Mouse (Mus musculus): ENCODE measurements around the gene Pax4. TPM values are rescaled to one million over a fixed set of nuclear protein-coding genes. Genes with fewer than 3 reads are reported as not detected.

Gene Pax4
- total RNA-seq (2023): not detected

GRCm38 (mm10) chr6:28449253-28449652 is at the start of gene Pax4:
Gene Pax4 (minus strand): TSS chr6:28449353.

GRCm38 (mm10) chr6:28474839-28475238 is 25.7 kb upstream of the Pax4 start, which contains the start of gene Snd1:
Gene Snd1 (plus strand): TSS chr6:28475139.

GRCm38 (mm10) chr6:28428290-28428689 is 20.9 kb downstream of the Pax4 start, which contains the start of gene Gcc1:
Gene Gcc1 (minus strand): TSS chr6:28428390.

GRCm38 (mm10) chr6:28427096-28427839 is 21.9 kb downstream of the Pax4 start, which contains the start of gene Fscn3:
Gene Fscn3 (plus strand): TSS chr6:28427789.

GRCm38 (mm10) chr6:28423313-28423712 is 25.8 kb downstream of the Pax4 start, which contains the start of gene Arf5:
Gene Arf5 (plus strand): TSS chr6:28423560.

GRCm38 (mm10) chr6:28397681-28398203 is 51.4 kb downstream of the Pax4 start, which contains the start of gene Zfp800:
Gene Zfp800 (minus strand): TSS chr6:28398005.

Other genes with a start within 250 kb of the Pax4 start
- gene Zfp800, start 51.3 kb downstream of the Pax4 start, total RNA-seq (2023): 46.5 TPM
- gene Arf5, start 25.8 kb downstream of the Pax4 start, total RNA-seq (2023): 179 TPM
- 0.71 TPM for gene Fscn3, start 21.6 kb downstream of the Pax4 start, total RNA-seq (2023)
- 23.7 TPM for gene Gcc1, start 21.0 kb downstream of the Pax4 start, total RNA-seq (2023)
- 120 TPM for gene Snd1, start 25.8 kb upstream of the Pax4 start, total RNA-seq (2023)

Measured in CD4-positive naive resting alpha-beta T cell, adult 57 days (primary cell).